8 mouse cellular contexts compared by ENCODE assay signal in genomic region chr5:149052421-149053338, GRCm38 (mm10). TPM values are rescaled to one million over a fixed set of nuclear protein-coding genes. Genes with fewer than 3 reads are reported as not detected.
A peak's percentile ranks its signal among the peaks of the same experiment; 100 is the strongest.
DNase-seq lines count a peak whose midpoint lies in the region; ATAC-seq and TF ChIP-seq lines count a peak whose summit lies in the region.

No protein-coding gene starts in this region.

- under 1% methylated on average over 90 of the region's 110 CpGs for WGBS in heart, embryonic 11.5 days (ENCODE audit: insufficient replicate concordance)
- WGBS in kidney, embryonic 16.5 days = under 1% methylated on average over 106 of the region's 110 CpGs
- under 1% methylated on average over 110 of the region's 110 CpGs for WGBS in liver, adult 2 months
- WGBS in stomach, embryonic 14.5 days = under 1% methylated on average over 89 of the region's 110 CpGs

- TF ChIP-seq POLR2A in brain, embryonic 14.5 days (IDR thresholded peaks at IDR 0.05; ENCODE audit: borderline replicate concordance, extremely low read depth, insufficient read depth, insufficient read length, poor library complexity, severe bottlenecking) = peak; percentile 84; the same call in 1 of the 2 replicates
- peak; percentile 79; the same call in 1 of the 2 replicates for TF ChIP-seq POLR2A in liver, adult 2 months (IDR thresholded peaks at IDR 0.05; ENCODE audit: extremely low read depth, insufficient read depth, low read length)

- H3ac ChIP-seq in C2C12 (ENCODE audit: control insufficient read depth, insufficient read length, low read depth) = peak overlapping the region; percentile 98

- peak; percentile 100 for DNase-seq in brain, embryonic 14.5 days (ENCODE audit: low read depth)
- peak; percentile 91 for DNase-seq in liver, adult 2 months (ENCODE audit: extremely low read depth, low read depth, low spot score)
- DNase-seq in naive thymus-derived CD4-positive, alpha-beta T cell, adult 2 months (ENCODE audit: low read depth) = peak; percentile 98

- peak overlapping the region; percentile 100 for H3K9ac ChIP-seq in heart, embryonic 11.5 days (ENCODE audit: low read depth, low read length)
- peak overlapping the region; percentile 99 for H3K9ac ChIP-seq in kidney, embryonic 16.5 days (replicated peaks; ENCODE audit: low read length)
- H3K9ac ChIP-seq in liver, adult 2 months (ENCODE audit: low read depth, low read length) = peak overlapping the region; percentile 99
- peak overlapping the region; percentile 98 for H3K9ac ChIP-seq in stomach, embryonic 14.5 days (replicated peaks; ENCODE audit: low read depth, low read length)

- peaks cover 19% of the 10 kb centered on the region for H3K36me3 ChIP-seq in C2C12 (ENCODE audit: control insufficient read depth, insufficient read depth)
- peaks cover 26% of the 10 kb centered on the region for H3K36me3 ChIP-seq in erythroblast, embryonic 14.5 days (ENCODE audit: control insufficient read depth)
- H3K36me3 ChIP-seq in heart, embryonic 11.5 days (ENCODE audit: control insufficient read depth, insufficient read depth, low read length) = peaks cover 5% of the 10 kb centered on the region
- H3K36me3 ChIP-seq in kidney, embryonic 16.5 days (ENCODE audit: insufficient read depth, low read length) = peaks cover 11% of the 10 kb centered on the region; the same call in 1 of the 2 replicates
- peaks cover 13% of the 10 kb centered on the region for H3K36me3 ChIP-seq in liver, adult 2 months (ENCODE audit: control insufficient read depth, insufficient read depth, low read length)
- peaks cover 14% of the 10 kb centered on the region for H3K36me3 ChIP-seq in stomach, embryonic 14.5 days (ENCODE audit: control insufficient read depth, insufficient read depth, low read length)

- no peaks in the 10 kb centered on the region for H3K9me3 ChIP-seq in erythroblast, embryonic 14.5 days (ENCODE audit: control insufficient read depth, low read length)
- H3K9me3 ChIP-seq in heart, embryonic 11.5 days (replicated peaks; ENCODE audit: control insufficient read depth, low read length) = no peaks in the 10 kb centered on the region
- no peaks in the 10 kb centered on the region for H3K9me3 ChIP-seq in kidney, embryonic 16.5 days (ENCODE audit: low read length)
- H3K9me3 ChIP-seq in stomach, embryonic 14.5 days (ENCODE audit: control insufficient read depth, low read depth, low read length) = no peaks in the 10 kb centered on the region

- no peaks in the 10 kb centered on the region for H3K27me3 ChIP-seq in C2C12 (ENCODE audit: control insufficient read depth, insufficient read depth, insufficient read length)
- no peaks in the 10 kb centered on the region for H3K27me3 ChIP-seq in erythroblast, embryonic 14.5 days (ENCODE audit: control insufficient read depth)
- H3K27me3 ChIP-seq in heart, embryonic 11.5 days (ENCODE audit: control insufficient read depth, insufficient read depth, low read length) = no peaks in the 10 kb centered on the region
- no peaks in the 10 kb centered on the region for H3K27me3 ChIP-seq in kidney, embryonic 16.5 days (ENCODE audit: insufficient read depth, low read length)
- H3K27me3 ChIP-seq in liver, adult 2 months (ENCODE audit: control insufficient read depth, insufficient read depth, low read length) = no peaks in the 10 kb centered on the region
- no peaks in the 10 kb centered on the region for H3K27me3 ChIP-seq in stomach, embryonic 14.5 days (ENCODE audit: control insufficient read depth, insufficient read depth, low read length)

- H3K4me1 ChIP-seq in erythroblast, embryonic 14.5 days (ENCODE audit: control insufficient read depth) = peaks cover 26% of the 10 kb centered on the region
- peaks cover 4% of the 10 kb centered on the region; the same call in 1 of the 2 replicates for H3K4me1 ChIP-seq in heart, embryonic 11.5 days (ENCODE audit: control insufficient read depth, insufficient read depth, low read length)
- H3K4me1 ChIP-seq in kidney, embryonic 16.5 days (ENCODE audit: insufficient read depth, low read length) = peaks cover 19% of the 10 kb centered on the region
- H3K4me1 ChIP-seq in liver, adult 2 months (ENCODE audit: control insufficient read depth, insufficient read depth, low read length) = peaks cover 6% of the 10 kb centered on the region; the same call in 1 of the 2 replicates
- H3K4me1 ChIP-seq in stomach, embryonic 14.5 days (ENCODE audit: control insufficient read depth, insufficient read depth, low read length) = peaks cover 3% of the 10 kb centered on the region; the same call in 1 of the 2 replicates

- H3K27ac ChIP-seq in heart, embryonic 11.5 days (ENCODE audit: low read depth, low read length) = peak overlapping the region; percentile 99
- peak overlapping the region; percentile 100 for H3K27ac ChIP-seq in kidney, embryonic 16.5 days (ENCODE audit: low read length)
- peak overlapping the region; percentile 96 for H3K27ac ChIP-seq in liver, adult 2 months (replicated peaks; ENCODE audit: insufficient read depth, low read depth, low read length)
- H3K27ac ChIP-seq in stomach, embryonic 14.5 days (ENCODE audit: low read length) = peak overlapping the region; percentile 98

- peaks cover 21% of the 10 kb centered on the region for H3K79me3 ChIP-seq in C2C12 (ENCODE audit: low read depth)

- H3K4me3 ChIP-seq in C2C12 (ENCODE audit: insufficient read depth, poor library complexity, severe bottlenecking) = peak overlapping the region; percentile 82
- H3K4me3 ChIP-seq in erythroblast, embryonic 14.5 days (replicated peaks) = peak overlapping the region; percentile 89
- H3K4me3 ChIP-seq in heart, embryonic 11.5 days (ENCODE audit: low read depth, low read length) = peak overlapping the region; percentile 86
- H3K4me3 ChIP-seq in kidney, embryonic 16.5 days (ENCODE audit: low read length) = peak overlapping the region; percentile 85
- peak overlapping the region; percentile 95 for H3K4me3 ChIP-seq in liver, adult 2 months (ENCODE audit: insufficient read depth, low read depth, low read length)
- H3K4me3 ChIP-seq in stomach, embryonic 14.5 days (ENCODE audit: low read depth, low read length) = peak overlapping the region; percentile 63

- peak; percentile 96 for ATAC-seq in heart, embryonic 11.5 days (replicated peaks; ENCODE audit: insufficient number of reproducible peaks, low FRiP score, low TSS enrichment)
- ATAC-seq in kidney, embryonic 16.5 days (ENCODE audit: low FRiP score, low TSS enrichment) = peak; percentile 98
- ATAC-seq in stomach, embryonic 14.5 days (ENCODE audit: insufficient number of reproducible peaks, insufficient read depth, low FRiP score, low read depth) = peak; percentile 97

- peaks cover 39% of the 10 kb centered on the region for H3K79me2 ChIP-seq in C2C12 (ENCODE audit: control insufficient read depth, insufficient read depth)
- H3K79me2 ChIP-seq in liver, adult 2 months (ENCODE audit: control insufficient read depth, insufficient read depth, low read length) = no peaks in the 10 kb centered on the region

- H3K4me2 ChIP-seq in heart, embryonic 11.5 days = peak overlapping the region; percentile 88
- peak overlapping the region; percentile 94 for H3K4me2 ChIP-seq in kidney, embryonic 16.5 days (replicated peaks; ENCODE audit: low read depth, low read length)
- H3K4me2 ChIP-seq in stomach, embryonic 14.5 days (replicated peaks; ENCODE audit: low read depth, low read length) = peak overlapping the region; percentile 92

- no peak for TF ChIP-seq CTCF in C2C12 (IDR thresholded peaks at IDR 0.05; ENCODE audit: control insufficient read depth, insufficient read depth, insufficient read length)
- TF ChIP-seq CTCF in brain, embryonic 14.5 days (IDR thresholded peaks at IDR 0.05; ENCODE audit: borderline replicate concordance, extremely low read depth, insufficient read depth, insufficient read length) = no peak
- no peak for TF ChIP-seq CTCF in liver, adult 2 months (IDR thresholded peaks at IDR 0.05; ENCODE audit: low read depth, low read length)

TF ChIP-seq in C2C12, 6 proteins besides CTCF, POLR2A, EP300 and RAD21:
- peak; percentile 35 for TF ChIP-seq MYOD1 (IDR thresholded peaks at IDR 0.05; ENCODE audit: control insufficient read depth, insufficient read length, low read depth)
- no peak for TF ChIP-seq FOSL1 (IDR thresholded peaks at IDR 0.05; ENCODE audit: insufficient read depth, low read length, poor library complexity, severe bottlenecking)
- TF ChIP-seq USF1 (IDR thresholded peaks at IDR 0.05; ENCODE audit: low read depth) = no peak
- TF ChIP-seq MYOG (IDR thresholded peaks at IDR 0.05; ENCODE audit: control insufficient read depth, extremely low read depth, insufficient read length) = no peak
- TF ChIP-seq MAX (IDR thresholded peaks at IDR 0.05) = peak; percentile 42
- TF ChIP-seq CEBPB (IDR thresholded peaks at IDR 0.05; ENCODE audit: low read depth) = no peak

RNA-seq across cellular contexts. Expression of gene Gm42791, which starts 57.7 kb away (rescaled TPM):
- polyA plus RNA-seq in C2C12 (2012; fragmentation: generic; extraction: Trizol) = not detected
- not detected in 2 replicates for polyA plus RNA-seq in brain, embryonic 14.5 days (2012; rRNA removed)
- 0.36 and 0.93 TPM in 2 replicates for polyA plus RNA-seq in erythroblast, embryonic 14.5 days (2012)
- 2.5 TPM in 1 of 2 replicates, not detected in the other for polyA plus RNA-seq in heart, embryonic 11.5 days (2014; fragmentation: Nextera tagmentation; extraction: Ambion mirVana)
- polyA plus RNA-seq in kidney, embryonic 16.5 days (2015; fragmentation: Nextera tagmentation; extraction: Ambion mirVana) = 0.42 TPM in 1 of 2 replicates, not detected in the other
- total RNA-seq in liver, adult 2 months (2014; rRNA removed) = not detected in 2 replicates
- polyA plus RNA-seq in liver, adult 2 months (2012; rRNA removed) = not detected in 2 replicates
- not detected in 2 replicates for polyA plus RNA-seq in stomach, embryonic 14.5 days (2014; fragmentation: Nextera tagmentation; extraction: Ambion mirVana)

Comparison
In these comparisons a context has a peak if more than half of its experiments do, and no peak if none do; other contexts are left out.
1. Peak in every context shown above with its lines: DNase-seq, ATAC-seq, H3K4me3 ChIP-seq and H3K27ac ChIP-seq.